Comparison of ENCODE assay signal across 8 mouse cellular contexts in genomic region chr12:28750021-28750633, GRCm38 (mm10). TPM values are rescaled to one million over a fixed set of nuclear protein-coding genes. Genes with fewer than 3 reads are reported as not detected.
DNase-seq lines count a peak whose midpoint lies in the region; ATAC-seq lines count a peak whose summit lies in the region.

Gene Trappc12 (minus strand): TSS chr12:28750472.

- peaks cover 20% of the 10 kb centered on the region for H3K36me3 ChIP-seq in hindbrain, embryonic 14.5 days (replicated peaks; ENCODE audit: control insufficient read depth, insufficient read depth)

- peak within 1 kb of the TSS; percentile 63 for H3K27ac ChIP-seq in hindbrain, embryonic 14.5 days

- WGBS in hindbrain, embryonic 14.5 days, result 2% methylated on average over 41 of the region's 41 CpGs

- no peaks in the 10 kb centered on the region for H3K9me3 ChIP-seq in hindbrain, embryonic 14.5 days (ENCODE audit: control insufficient read depth, low read length)

- H3K4me3 ChIP-seq in hindbrain, embryonic 14.5 days (replicated peaks; ENCODE audit: low read length), result peak within 1 kb of the TSS; percentile 76

- H3K4me2 ChIP-seq in hindbrain, embryonic 14.5 days (replicated peaks), result peak within 1 kb of the TSS; percentile 96

- peak; percentile 89 for ATAC-seq in hindbrain, embryonic 14.5 days (ENCODE audit: low FRiP score)

- peak; percentile 96 for DNase-seq in R1 (ENCODE audit: low read depth, low spot score)
- peak; percentile 83 to 92 for DNase-seq in cerebellum, postnatal 25 days
- DNase-seq in frontal cortex, postnatal 25 days (ENCODE audit: low spot score in 2 of 2), result peak; percentile 55 to 74
- peak; percentile 90 for DNase-seq in hindbrain, embryonic 14.5 days (ENCODE audit: low spot score)
- peak; percentile 78 to 82 for DNase-seq in layer of hippocampus, postnatal 36 days
- peak; percentile 94 for DNase-seq in lung, postnatal 36 days
- peak; percentile 96 for DNase-seq in retina, postnatal 1 day
- DNase-seq in urinary bladder, adult 18-20 months (ENCODE audit: low spot score in 2 of 2), result peak; percentile 63 to 75

- no peaks in the 10 kb centered on the region for H3K27me3 ChIP-seq in hindbrain, embryonic 14.5 days (ENCODE audit: control insufficient read depth, insufficient read depth, low read length)

- H3K9ac ChIP-seq in hindbrain, embryonic 14.5 days, result peak within 1 kb of the TSS; percentile 81

- peaks cover 20% of the 10 kb centered on the region for H3K4me1 ChIP-seq in hindbrain, embryonic 14.5 days (replicated peaks; ENCODE audit: control insufficient read depth, insufficient read depth, low read length)

RNA-seq across cellular contexts. Expression of gene Trappc12, which starts in this region (rescaled TPM):
- 39.1 and 41.3 TPM in 2 replicates for polyA plus RNA-seq in hindbrain, embryonic 14.5 days (2014; fragmentation: Nextera tagmentation; extraction: Ambion mirVana)
- total RNA-seq in layer of hippocampus, postnatal 36 days (2021), result 10 to 100 TPM; 57.2 to 57.5 TPM

Comparison
In these comparisons a context has a peak if more than half of its experiments do, and no peak if none do; other contexts are left out.
1. Peak in every context shown above with its lines: DNase-seq, ATAC-seq, H3K4me3 ChIP-seq and H3K27ac ChIP-seq.